ENCODE assay signal across 19 mouse cellular contexts in genomic region chr2:3333761-3334160, GRCm38 (mm10). TPM values are rescaled to one million over a fixed set of nuclear protein-coding genes. Genes with fewer than 3 reads are reported as not detected.
DNase-seq lines count a peak whose midpoint lies in the region; ATAC-seq and TF ChIP-seq lines count a peak whose summit lies in the region.
"Had no signal": no experiment of that assay in that cellular context is flagged by ENCODE, and none has a peak within 500 bp of the region (broad histone marks: within the 10 kb centered on the region; RNA-seq: fewer than 3 reads in every experiment).

No protein-coding gene starts in this region.

- no peak overlapping the region for H3K4me3 ChIP-seq in liver, embryonic 14.5 days (ENCODE audit: insufficient read depth in 1 of 2, low read depth in 2 of 2, low read length in 2 of 2)
- H3K4me3 ChIP-seq in myocyte, result peak overlapping the region; percentile 65

- no peaks in the 10 kb centered on the region for H3K27me3 ChIP-seq in liver, embryonic 14.5 days (ENCODE audit: control insufficient read depth, insufficient read depth, low read length)
- H3K27me3 ChIP-seq in myocyte (ENCODE audit: control insufficient read depth, insufficient read depth, insufficient read length), result peaks cover 14% of the 10 kb centered on the region
- H3K27me3 ChIP-seq: CH12.LX had no signal

- TF ChIP-seq POLR2A in myocyte (IDR thresholded peaks at IDR 0.05; ENCODE audit: insufficient read length, low read depth), result no peak

- H3K4me1 ChIP-seq in liver, embryonic 14.5 days (replicated peaks; ENCODE audit: control insufficient read depth in 2 of 2, insufficient read depth in 2 of 2, low read length in 1 of 2), result peaks cover 0 to 18% of the 10 kb centered on the region in 2 experiments; a peak in 3 of 4 replicates

- 70% methylated on average over 12 of the region's 12 CpGs for WGBS in liver, embryonic 14.5 days (ENCODE audit: insufficient replicate concordance)

- ATAC-seq in cerebellum, adult (ENCODE audit: insufficient number of reproducible peaks, low FRiP score, low TSS enrichment), result no peak
- no peak for ATAC-seq in liver, embryonic 14.5 days (ENCODE audit: insufficient read depth)

- no peaks in the 10 kb centered on the region for H3K9me3 ChIP-seq in liver, embryonic 14.5 days (ENCODE audit: control insufficient read depth, low read length)
- H3K9me3 ChIP-seq: embryonic facial prominence, embryonic 12.5 days; forebrain, embryonic 15.5 days; heart, embryonic 10.5 days; hindbrain, embryonic 13.5 days; intestine, embryonic 15.5 days had no signal

- peaks cover 6% of the 10 kb centered on the region for H3K36me3 ChIP-seq in liver, embryonic 14.5 days (replicated peaks; ENCODE audit: control insufficient read depth, insufficient read depth, low read depth)
- peaks cover 15% of the 10 kb centered on the region for H3K36me3 ChIP-seq in myocyte (ENCODE audit: control insufficient read depth, insufficient read depth)
- H3K36me3 ChIP-seq: embryonic facial prominence, embryonic 12.5 days had no signal

- no peak for TF ChIP-seq EP300 in liver, embryonic 14.5 days (IDR thresholded peaks at IDR 0.05; ENCODE audit: low read depth)

- no peak for TF ChIP-seq CTCF in liver, embryonic 14.5 days (IDR thresholded peaks at IDR 0.05; ENCODE audit: low read depth)

- H3K79me2 ChIP-seq in myocyte (ENCODE audit: control insufficient read depth, insufficient read depth), result peaks cover 26% of the 10 kb centered on the region

- no peak overlapping the region for H3K27ac ChIP-seq in liver, embryonic 14.5 days

- DNase-seq in cerebellum, adult 9-10 months, result peak; percentile 58
- DNase-seq in liver, embryonic 14.5 days (ENCODE audit: low read depth in 3 of 3, low spot score in 3 of 3), result no peak
- no peak for DNase-seq in liver
- DNase-seq in right cerebral cortex, adult 2 months (ENCODE audit: low spot score in 2 of 2), result no peak
- DNase-seq: adrenal gland, adult 8-10 months; adrenal gland, postnatal 36 days; cerebellum, adult 11 months; cerebellum, postnatal 14 days; gastrocnemius, postnatal 36 days; heart, adult 18-20 months; heart, postnatal 14 days had no signal

- no peak overlapping the region for H3ac ChIP-seq in myocyte (ENCODE audit: control insufficient read depth, insufficient read length)

- no peak overlapping the region for H3K9ac ChIP-seq in liver, embryonic 14.5 days (replicated peaks)
- H3K9ac ChIP-seq: embryonic facial prominence, embryonic 12.5 days; forebrain, embryonic 15.5 days; intestine, embryonic 15.5 days had no signal

- H3K4me2 ChIP-seq in liver, embryonic 14.5 days (ENCODE audit: low read depth), result peak overlapping the region; percentile 96; the same call in 1 of the 2 replicates
- H3K4me2 ChIP-seq in myocyte (ENCODE audit: low read depth), result no peak overlapping the region

TF ChIP-seq in myocyte, 11 proteins besides CTCF, POLR2A, EP300 and RAD21:
- TF ChIP-seq CEBPB (IDR thresholded peaks at IDR 0.05; ENCODE audit: insufficient read depth, poor library complexity, severe bottlenecking), result no peak
- TF ChIP-seq TCF12 (IDR thresholded peaks at IDR 0.05; ENCODE audit: insufficient read depth, poor library complexity, severe bottlenecking), result no peak

RNA-seq across cellular contexts. Expression of gene Rpp38, which starts 1.3 kb away (rescaled TPM):
- 6.2 and 9.9 TPM in 2 replicates for polyA plus RNA-seq in liver, embryonic 14.5 days (2012; rRNA removed)
- 13.2 and 14.4 TPM in 2 replicates for polyA plus RNA-seq in liver, embryonic 14.5 days (2014; fragmentation: Nextera tagmentation; extraction: Ambion mirVana)
- polyA plus RNA-seq in myocyte (2012; fragmentation: generic; extraction: Trizol), result 11.3 TPM

RNA-seq across cellular contexts. Expression of gene Acbd7, which starts 2.2 kb away (rescaled TPM):
- polyA plus RNA-seq in liver, embryonic 14.5 days (2012; rRNA removed), result 0.33 and 0.36 TPM in 2 replicates
- 0.48 and 1.0 TPM in 2 replicates for polyA plus RNA-seq in liver, embryonic 14.5 days (2014; fragmentation: Nextera tagmentation; extraction: Ambion mirVana)
- 0.10 TPM for polyA plus RNA-seq in myocyte (2012; fragmentation: generic; extraction: Trizol)

RNA-seq across cellular contexts. Expression of gene Nmt2, which starts 49.7 kb away (rescaled TPM):
- 3.3 and 4.9 TPM in 2 replicates for polyA plus RNA-seq in liver, embryonic 14.5 days (2012; rRNA removed)
- polyA plus RNA-seq in liver, embryonic 14.5 days (2014; fragmentation: Nextera tagmentation; extraction: Ambion mirVana), result 13.5 and 14.1 TPM in 2 replicates
- polyA plus RNA-seq in myocyte (2012; fragmentation: generic; extraction: Trizol), result 14.5 TPM
